ENCODE assay signal across 37 mouse cellular contexts in genomic region chr2:129518526-129518925, GRCm38 (mm10). TPM values are rescaled to one million over a fixed set of nuclear protein-coding genes. Genes with fewer than 3 reads are reported as not detected.
"Had no signal": no experiment of that assay in that cellular context is flagged by ENCODE, and none has a peak within 500 bp of the region (broad histone marks: within the 10 kb centered on the region; RNA-seq: fewer than 3 reads in every experiment).

No protein-coding gene starts in this region.

- H3K9ac ChIP-seq: limb, embryonic 12.5 days; limb, embryonic 13.5 days; limb, embryonic 15.5 days; liver, embryonic 12.5 days; liver, embryonic 13.5 days; liver, embryonic 14.5 days; liver, embryonic 15.5 days; liver, postnatal 0 days; lung, embryonic 14.5 days; lung, embryonic 15.5 days; midbrain, embryonic 12.5 days; midbrain, embryonic 15.5 days; neural tube, embryonic 12.5 days had no signal

- ATAC-seq: liver, embryonic 12.5 days; liver, postnatal 0 days; lung, postnatal 0 days; midbrain, embryonic 15.5 days; midbrain, embryonic 16.5 days had no signal

- H3K27me3 ChIP-seq: limb, embryonic 12.5 days; limb, embryonic 13.5 days; limb, embryonic 15.5 days; liver, embryonic 12.5 days; liver, embryonic 13.5 days; liver, embryonic 15.5 days; lung, embryonic 15.5 days; midbrain, embryonic 12.5 days; midbrain, embryonic 15.5 days; neural tube, embryonic 12.5 days had no signal

- H3K4me2 ChIP-seq: limb, embryonic 12.5 days; limb, embryonic 13.5 days; limb, embryonic 15.5 days; liver, embryonic 11.5 days; liver, embryonic 12.5 days; liver, embryonic 13.5 days; liver, embryonic 15.5 days; lung, embryonic 14.5 days; lung, embryonic 15.5 days; midbrain, embryonic 12.5 days; midbrain, embryonic 15.5 days; neural tube, embryonic 12.5 days had no signal

- DNase-seq: left cerebral cortex, postnatal 4 days; liver; liver, embryonic 13.5 days; liver, postnatal 0 days; lung, adult 18-20 months; lung, adult 2 months; lung, embryonic 14.5 days; lung, postnatal 10 days; lung, postnatal 14 days; lung, postnatal 36 days; lung, postnatal 4 days; midbrain, embryonic 14.5 days had no signal

- H3K4me1 ChIP-seq: liver, embryonic 13.5 days; liver, embryonic 15.5 days; midbrain, embryonic 15.5 days had no signal

- H3K27ac ChIP-seq: left cerebral cortex, adult 2 months; limb, embryonic 12.5 days; limb, embryonic 13.5 days; limb, embryonic 15.5 days; liver, embryonic 12.5 days; liver, embryonic 13.5 days; liver, embryonic 14.5 days; liver, embryonic 15.5 days; lung, embryonic 15.5 days; macrophage; midbrain, embryonic 10.5 days; midbrain, embryonic 12.5 days; midbrain, embryonic 15.5 days; neural tube, embryonic 12.5 days had no signal

- H3K36me3 ChIP-seq: limb, embryonic 12.5 days; limb, embryonic 13.5 days; limb, embryonic 15.5 days; liver, embryonic 12.5 days; liver, embryonic 13.5 days; liver, embryonic 15.5 days; lung, embryonic 15.5 days; midbrain, embryonic 10.5 days; midbrain, embryonic 12.5 days; midbrain, embryonic 15.5 days; neural tube, embryonic 12.5 days had no signal

- H3K9me3 ChIP-seq: limb, embryonic 12.5 days; limb, embryonic 13.5 days; limb, embryonic 15.5 days; liver, embryonic 12.5 days; liver, embryonic 13.5 days; liver, embryonic 15.5 days; lung, embryonic 15.5 days; megakaryocyte, embryonic 14.5 days; midbrain, embryonic 10.5 days; midbrain, embryonic 12.5 days; midbrain, embryonic 15.5 days; neural tube, embryonic 12.5 days had no signal

- H3K4me3 ChIP-seq: left cerebral cortex, adult 2 months; limb, embryonic 12.5 days; limb, embryonic 13.5 days; limb, embryonic 15.5 days; liver, embryonic 12.5 days; liver, embryonic 13.5 days; liver, embryonic 15.5 days; lung, embryonic 15.5 days; megakaryocyte, embryonic 14.5 days; midbrain, embryonic 10.5 days; midbrain, embryonic 12.5 days; midbrain, embryonic 15.5 days; myocyte; neural tube, embryonic 12.5 days had no signal

RNA-seq across cellular contexts. Expression of gene F830045P16Rik, which starts 17.9 kb away (rescaled TPM):
- total RNA-seq: liver, adult 2 months; megakaryocyte progenitor cell, adult 5-6 weeks; megakaryocyte, adult 5-6 weeks had no signal
- polyA plus RNA-seq: limb, embryonic 12.5 days; liver, adult 2 months; liver, embryonic 11.5 days; liver, embryonic 12.5 days; liver, embryonic 13.5 days; liver, embryonic 15.5 days; liver, embryonic 16.5 days; liver, postnatal 0 days; lung, adult 2 months; lung, embryonic 14.5 days; lung, embryonic 15.5 days; lung, embryonic 16.5 days; lung, postnatal 0 days; midbrain, embryonic 10.5 days; midbrain, embryonic 12.5 days; midbrain, embryonic 14.5 days; midbrain, embryonic 15.5 days; midbrain, embryonic 16.5 days; midbrain, postnatal 0 days; myocyte; neural tube, embryonic 11.5 days; neural tube, embryonic 12.5 days had no signal
